Comparison of ENCODE assay signal across 31 mouse cellular contexts in genomic region chr7:84139566-84139965, GRCm38 (mm10). TPM values are rescaled to one million over a fixed set of nuclear protein-coding genes. Genes with fewer than 3 reads are reported as not detected.
DNase-seq lines count a peak whose midpoint lies in the region; ATAC-seq and TF ChIP-seq lines count a peak whose summit lies in the region.
"Had no signal": no experiment of that assay in that cellular context is flagged by ENCODE, and none has a peak within 500 bp of the region (broad histone marks: within the 10 kb centered on the region; RNA-seq: fewer than 3 reads in every experiment).

No protein-coding gene starts in this region.

- H3K9me3 ChIP-seq in heart, embryonic 15.5 days (replicated peaks), result no peaks in the 10 kb centered on the region
- no peaks in the 10 kb centered on the region for H3K9me3 ChIP-seq in liver, embryonic 12.5 days (replicated peaks)
- no peaks in the 10 kb centered on the region for H3K9me3 ChIP-seq in stomach, postnatal 0 days (ENCODE audit: control insufficient read depth, low read length)
- H3K9me3 ChIP-seq: heart, embryonic 12.5 days; limb, embryonic 10.5 days; limb, embryonic 15.5 days had no signal

- H3K9ac ChIP-seq in heart, embryonic 15.5 days, result no peak overlapping the region
- no peak overlapping the region; the same call in 1 of the 2 replicates for H3K9ac ChIP-seq in liver, adult 2 months (ENCODE audit: low read depth, low read length)
- no peak overlapping the region for H3K9ac ChIP-seq in liver, embryonic 12.5 days
- no peak overlapping the region for H3K9ac ChIP-seq in stomach, postnatal 0 days (ENCODE audit: low read length)
- H3K9ac ChIP-seq: heart, embryonic 12.5 days; hindbrain, embryonic 14.5 days; limb, embryonic 15.5 days had no signal

- no peaks in the 10 kb centered on the region for H3K36me3 ChIP-seq in heart, embryonic 15.5 days
- no peaks in the 10 kb centered on the region for H3K36me3 ChIP-seq in liver, adult 2 months (ENCODE audit: control insufficient read depth, insufficient read depth, low read length)
- no peaks in the 10 kb centered on the region for H3K36me3 ChIP-seq in liver, embryonic 12.5 days
- no peaks in the 10 kb centered on the region for H3K36me3 ChIP-seq in stomach, postnatal 0 days (ENCODE audit: control insufficient read depth, insufficient read depth, low read length)
- H3K36me3 ChIP-seq: heart, embryonic 12.5 days; limb, embryonic 10.5 days; limb, embryonic 15.5 days had no signal

- no peak overlapping the region for H3K4me2 ChIP-seq in heart, embryonic 15.5 days
- no peak overlapping the region for H3K4me2 ChIP-seq in liver, embryonic 12.5 days
- H3K4me2 ChIP-seq in stomach, postnatal 0 days (replicated peaks; ENCODE audit: low read depth), result no peak overlapping the region
- H3K4me2 ChIP-seq: heart, embryonic 12.5 days; hindbrain, embryonic 14.5 days; limb, embryonic 15.5 days; midbrain, embryonic 11.5 days had no signal

- intact Hi-C loops in left cerebral cortex, postnatal 14 days (cut with DNase I), result no loop called here

- no peak for TF ChIP-seq EP300 in stomach, postnatal 0 days (optimal IDR thresholded peaks at IDR 0.05)

- H3K27me3 ChIP-seq in heart, embryonic 15.5 days, result no peaks in the 10 kb centered on the region
- H3K27me3 ChIP-seq in liver, adult 2 months (ENCODE audit: control insufficient read depth, insufficient read depth, low read length), result no peaks in the 10 kb centered on the region
- no peaks in the 10 kb centered on the region for H3K27me3 ChIP-seq in liver, embryonic 12.5 days (replicated peaks)
- no peaks in the 10 kb centered on the region for H3K27me3 ChIP-seq in stomach, postnatal 0 days (ENCODE audit: control insufficient read depth, insufficient read depth, low read length)
- H3K27me3 ChIP-seq: heart, embryonic 12.5 days; limb, embryonic 15.5 days had no signal

- H3K4me3 ChIP-seq in heart, embryonic 15.5 days, result no peak overlapping the region
- no peak overlapping the region for H3K4me3 ChIP-seq in liver, adult 2 months (ENCODE audit: insufficient read depth, low read depth, low read length)
- no peak overlapping the region for H3K4me3 ChIP-seq in liver, embryonic 12.5 days
- H3K4me3 ChIP-seq in stomach, postnatal 0 days (ENCODE audit: low read depth, low read length), result no peak overlapping the region
- H3K4me3 ChIP-seq: erythroblast, embryonic 14.5 days; heart, embryonic 12.5 days; limb, embryonic 10.5 days; limb, embryonic 15.5 days had no signal

- 29% methylated on average over 4 of the region's 4 CpGs for WGBS in heart, embryonic 15.5 days
- WGBS in liver, adult 2 months, result 29% methylated on average over 4 of the region's 4 CpGs
- 70% methylated on average over 4 of the region's 4 CpGs for WGBS in liver, embryonic 12.5 days (ENCODE audit: insufficient replicate concordance)
- whole genome bisulfite sequencing in stomach, postnatal 0 days, result 40% methylated on average over 4 of the region's 4 CpGs

- no peak for TF ChIP-seq POLR2A in liver, adult 2 months (IDR thresholded peaks at IDR 0.05; ENCODE audit: extremely low read depth, insufficient read depth, low read length)

- DNase-seq in heart, adult 8-10 months (ENCODE audit: low spot score), result no peak
- no peak for DNase-seq in liver, adult 2 months (ENCODE audit: extremely low read depth, low read depth, low spot score)
- peak; percentile 40 for DNase-seq in lung, postnatal 10 days
- no peak for DNase-seq in lung, postnatal 25 days (ENCODE audit: low spot score)
- no peak for DNase-seq in stomach, postnatal 0 days (ENCODE audit: low spot score)
- DNase-seq in left cerebral cortex, postnatal 14 days (ENCODE audit: low spot score in 2 of 2), result no peak
- DNase-seq: adrenal gland, adult 2 months; adrenal gland, postnatal 36 days; cerebellum, adult 2 months; cerebellum, postnatal 14 days; kidney, adult 18-20 months; kidney, postnatal 36 days; right cerebral cortex, adult 18-20 months; spleen, adult 18-20 months; thymus, adult 18-20 months; thymus, postnatal 25 days had no signal

- peak overlapping the region; percentile 17; the same call in 1 of the 2 replicates for H3K27ac ChIP-seq in heart, embryonic 15.5 days
- H3K27ac ChIP-seq in liver, adult 2 months (replicated peaks; ENCODE audit: insufficient read depth, low read depth, low read length), result peak overlapping the region; percentile 57
- H3K27ac ChIP-seq in liver, embryonic 12.5 days, result no peak overlapping the region
- H3K27ac ChIP-seq in stomach, postnatal 0 days (replicated peaks), result peak overlapping the region; percentile 24; the same call in 1 of the 2 replicates
- H3K27ac ChIP-seq: hindbrain, embryonic 14.5 days; limb, embryonic 10.5 days; limb, embryonic 15.5 days had no signal

- TF ChIP-seq CTCF in liver, adult 2 months (IDR thresholded peaks at IDR 0.05; ENCODE audit: low read depth, low read length), result no peak
- TF ChIP-seq CTCF in stomach, postnatal 0 days (IDR thresholded peaks at IDR 0.05; ENCODE audit: low read depth), result no peak

- peaks cover 49% of the 10 kb centered on the region for H3K79me2 ChIP-seq in liver, adult 2 months (ENCODE audit: control insufficient read depth, insufficient read depth, low read length)

- H3K4me1 ChIP-seq in heart, embryonic 15.5 days (replicated peaks), result peaks cover 93% of the 10 kb centered on the region
- H3K4me1 ChIP-seq in liver, adult 2 months (ENCODE audit: control insufficient read depth, insufficient read depth, low read length), result peaks cover 69% of the 10 kb centered on the region
- H3K4me1 ChIP-seq in liver, embryonic 12.5 days, result peaks cover 63% of the 10 kb centered on the region
- peaks cover 7% of the 10 kb centered on the region; the same call in 1 of the 2 replicates for H3K4me1 ChIP-seq in stomach, postnatal 0 days (replicated peaks; ENCODE audit: control insufficient read depth, insufficient read depth)

- ATAC-seq in heart, embryonic 15.5 days (replicated peaks; ENCODE audit: insufficient number of reproducible peaks, insufficient read depth, low FRiP score, low read depth), result no peak
- ATAC-seq in liver, embryonic 12.5 days, result no peak
- ATAC-seq in stomach, postnatal 0 days (ENCODE audit: low FRiP score, low TSS enrichment), result no peak
- ATAC-seq: activated CD4-positive, CD25-positive, alpha-beta regulatory T cell, adult 4 months; forebrain, embryonic 16.5 days; midbrain, embryonic 16.5 days had no signal

RNA-seq across cellular contexts. Expression of gene Abhd17c, which starts 12.1 kb away (rescaled TPM):
- polyA plus RNA-seq in heart, embryonic 15.5 days (2015; fragmentation: Nextera tagmentation; extraction: Ambion mirVana), result 58.4 and 58.7 TPM in 2 replicates
- total RNA-seq in heart, adult 8-10 months (2022), result 10 to 100 TPM; 28.0 to 31.6 (median 28.8) TPM
- total RNA-seq in liver, adult 2 months (2014; rRNA removed), result 32.4 and 49.3 TPM in 2 replicates
- 102 and 104 TPM in 2 replicates for polyA plus RNA-seq in liver, adult 2 months (2012; rRNA removed)
- polyA plus RNA-seq in liver, embryonic 12.5 days (2016; fragmentation: Nextera tagmentation; extraction: Ambion mirVana), result 44.9 and 45.4 TPM in 2 replicates
- polyA plus RNA-seq in stomach, postnatal 0 days (2015; fragmentation: Nextera tagmentation; extraction: Ambion mirVana), result 59.7 and 60.9 TPM in 2 replicates
- total RNA-seq in left cerebral cortex, postnatal 14 days (2021), result 10 to 100 TPM; 47.6 to 48.1 TPM

RNA-seq across cellular contexts. Expression of gene Cemip, which starts 53.3 kb away (rescaled TPM):
- 0.60 TPM in 2 replicates for polyA plus RNA-seq in heart, embryonic 15.5 days (2015; fragmentation: Nextera tagmentation; extraction: Ambion mirVana)
- total RNA-seq in heart, adult 8-10 months (2022), result under 1 TPM in 2 of 4 experiments, not detected in 2; 0.05 to 0.09 TPM
- 0.07 TPM in 1 of 2 replicates, not detected in the other for total RNA-seq in liver, adult 2 months (2014; rRNA removed)
- polyA plus RNA-seq in liver, adult 2 months (2012; rRNA removed), result not detected in 2 replicates
- 0.05 and 0.13 TPM in 2 replicates for polyA plus RNA-seq in liver, embryonic 12.5 days (2016; fragmentation: Nextera tagmentation; extraction: Ambion mirVana)
- 0.40 and 0.45 TPM in 2 replicates for polyA plus RNA-seq in stomach, postnatal 0 days (2015; fragmentation: Nextera tagmentation; extraction: Ambion mirVana)
- total RNA-seq in left cerebral cortex, postnatal 14 days (2021), result 10 to 100 TPM; 39.7 to 44.4 TPM
- total RNA-seq: hematopoietic stem cell, adult 5-6 weeks; MEL; neutrophil, adult 5-6 weeks had no signal
- polyA plus RNA-seq: limb, embryonic 10.5 days; liver, embryonic 16.5 days had no signal
